Mouse (Mus musculus): ENCODE results near the gene Dnajc3.

DNA sequence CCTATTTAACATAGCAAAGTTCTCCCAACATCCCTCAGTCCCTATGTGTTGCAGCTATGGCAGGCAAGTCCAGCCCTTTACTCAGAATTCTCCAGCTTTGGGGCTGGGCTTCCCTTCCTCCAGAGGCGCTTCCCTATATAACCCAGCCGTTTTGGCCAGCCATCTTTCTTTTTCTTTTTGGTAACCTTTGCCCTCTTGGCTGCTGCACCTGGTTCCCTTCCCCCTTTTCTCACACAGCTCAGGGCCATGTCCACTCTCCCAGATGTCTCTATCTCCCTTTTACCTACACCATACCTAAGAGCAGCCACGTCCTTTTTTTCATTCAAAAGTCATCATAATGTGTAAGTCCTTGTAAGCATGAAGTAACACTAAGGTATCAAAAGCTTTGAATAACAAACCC is 1.5 kb upstream of the Dnajc3 start:
- TF ChIP-seq CTCF (IDR thresholded peaks at IDR 0.05; ENCODE audit: low read depth) (no peak), EP300 (IDR thresholded peaks at IDR 0.05; ENCODE audit: low read depth) (no peak)
